Mouse (Mus musculus): ENCODE data around the gene Atp6ap1.

- TF ChIP-seq CTCF (IDR thresholded peaks at IDR 0.05; ENCODE audit: low read depth, low read length) (no peak), POLR2A (IDR thresholded peaks at IDR 0.05; ENCODE audit: insufficient read depth, low read length) (no peak)
Measured at GRCm38 (mm10) chrX:74269736-74270061, 27.2 kb upstream of the Atp6ap1 start.
